Mouse (Mus musculus) embryo, embryonic 9.5 days (tissue): ENCODE results near the gene Fam209.

ENCODE experiments used
- DNase-seq: peaks from one replicate; pipeline ENCODE4 v3.0.0-alpha.2; 2017; ENCODE audit errors: extremely low spot score

Gene Fam209

DNA sequence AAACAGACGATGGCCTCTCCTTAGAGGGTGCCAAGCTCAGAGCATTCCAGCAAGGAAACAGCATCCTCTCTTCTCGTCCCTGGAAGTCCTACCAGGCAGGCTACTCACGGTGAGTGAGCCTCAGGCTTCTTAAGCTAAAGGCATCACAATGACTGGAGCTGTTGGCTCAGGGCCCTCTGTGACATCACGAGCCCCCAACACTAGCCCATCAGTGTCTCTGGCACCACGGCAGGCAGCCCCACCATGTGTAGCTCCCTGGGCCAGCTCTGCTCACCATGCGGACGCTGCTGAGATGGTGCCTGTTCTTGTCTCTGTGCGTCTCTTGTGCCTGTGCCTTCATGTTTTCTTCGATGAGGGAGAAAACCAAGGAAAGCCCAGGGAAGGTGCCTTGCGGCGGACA, at the start of gene Fam209:
Gene Fam209 (plus strand): TSS at position 203 of the 400 bp plus-strand sequence.
- no peak for DNase-seq

DNA sequence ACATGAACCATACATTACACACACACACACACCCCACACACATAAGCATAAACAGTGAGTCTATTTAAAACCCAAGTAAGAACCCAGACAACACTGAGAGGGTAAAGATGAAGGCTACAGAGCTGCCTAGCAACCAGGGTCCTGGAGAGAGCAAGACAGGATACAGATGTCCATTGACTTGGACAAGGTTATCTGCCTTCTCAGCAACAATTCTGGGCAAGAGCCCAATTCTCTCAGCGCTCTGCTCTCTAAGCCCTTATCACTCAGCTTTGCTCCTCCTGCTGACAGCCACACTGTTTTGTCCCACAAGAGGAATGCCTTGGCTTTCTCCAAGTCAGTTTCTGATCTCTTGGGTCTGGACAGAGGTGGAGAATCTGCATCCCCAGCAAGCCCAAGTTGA, 41.7 kb upstream of the Fam209 start:
- DNase-seq: no peak

DNA sequence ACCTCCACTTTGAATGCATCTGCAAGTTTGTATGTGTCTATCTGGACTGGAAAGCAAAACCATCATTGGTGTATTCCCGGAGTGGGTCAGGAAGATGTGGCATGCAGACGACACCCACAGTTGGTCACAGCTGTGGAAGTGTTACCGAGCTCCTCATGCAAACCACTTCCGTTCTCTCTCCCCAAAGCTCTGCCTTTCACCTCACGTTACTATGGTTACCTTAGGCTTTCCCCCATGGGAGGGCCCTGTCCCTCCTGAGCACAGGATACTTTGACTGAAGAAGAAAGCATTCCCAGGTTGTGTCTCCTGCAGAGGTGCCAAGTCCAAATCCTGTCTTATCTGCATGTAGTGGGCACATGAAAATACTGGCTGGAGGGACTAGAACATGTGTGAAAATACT, 38.6 kb upstream of the Fam209 start:
- no peak for DNase-seq

DNA sequence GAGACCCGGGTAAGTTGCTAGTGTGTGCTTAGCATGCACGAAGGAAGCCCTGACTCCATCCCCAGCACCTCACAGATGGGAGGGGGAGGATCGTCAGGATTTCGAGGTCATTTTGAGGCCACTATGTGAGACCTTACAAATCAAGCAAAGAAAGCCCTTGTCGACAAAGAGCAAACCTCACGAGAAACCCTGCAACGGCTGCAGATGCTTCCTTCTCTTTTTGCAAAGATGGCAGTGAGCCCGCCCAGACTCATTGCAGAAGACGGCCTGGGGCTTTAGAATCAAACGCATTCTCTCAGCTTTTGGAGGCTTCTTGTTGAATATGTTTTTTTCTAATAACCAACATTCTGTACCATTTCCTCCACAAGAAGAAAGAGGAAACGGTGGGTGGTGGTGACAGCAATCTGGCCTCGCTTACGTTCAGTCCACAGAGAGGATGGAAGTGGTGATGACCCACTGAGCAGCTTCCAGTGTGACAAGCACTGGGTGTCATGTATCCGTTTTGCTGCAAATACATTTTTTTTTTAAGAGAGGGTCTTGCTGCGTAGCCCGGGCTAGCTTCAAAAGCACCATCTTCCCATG, 34.9 kb upstream of the Fam209 start:
- no peak for DNase-seq

DNA sequence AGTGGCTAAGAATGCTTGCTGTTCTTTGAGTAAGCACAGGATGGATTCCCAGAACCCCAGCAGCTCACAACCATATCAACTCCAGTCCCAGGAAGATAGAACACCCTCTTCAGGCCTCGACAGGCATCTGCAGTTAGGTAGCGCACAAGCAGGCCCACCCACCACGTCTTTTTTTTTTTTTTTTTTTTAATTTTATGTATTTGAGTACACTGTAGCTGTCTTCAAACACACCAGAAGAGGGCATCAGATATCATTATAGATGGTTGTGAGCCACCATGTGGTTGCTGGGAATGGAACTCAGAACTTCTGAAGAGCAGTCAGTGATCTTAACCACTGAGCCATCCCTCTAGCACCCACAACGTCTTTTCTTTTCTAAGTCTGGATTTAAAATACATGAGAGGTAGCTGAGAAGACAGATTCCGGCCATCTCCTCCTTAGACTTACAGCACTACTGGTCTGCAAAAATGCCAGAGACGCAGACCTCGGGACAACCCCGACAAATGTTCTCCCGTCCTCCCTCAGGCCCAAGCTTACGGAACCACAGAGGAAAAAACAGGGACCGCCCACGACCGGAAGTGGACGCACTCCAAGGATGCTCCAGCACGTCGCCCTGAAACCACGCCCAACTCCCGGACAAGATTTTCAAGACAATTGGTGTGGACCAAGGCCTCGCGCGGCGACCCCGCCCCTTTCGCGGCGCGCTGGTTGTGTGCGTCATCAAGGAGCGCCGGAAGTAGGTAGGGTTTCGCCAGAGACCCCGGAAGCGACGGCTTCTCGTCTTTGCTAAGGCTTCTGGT, 32.3 kb upstream of the Fam209 start, which contains the start of gene Rtf2:
Gene Rtf2 (plus strand): TSS at position 714 of the 797 bp plus-strand sequence.
- peak; percentile 99 for DNase-seq

DNA sequence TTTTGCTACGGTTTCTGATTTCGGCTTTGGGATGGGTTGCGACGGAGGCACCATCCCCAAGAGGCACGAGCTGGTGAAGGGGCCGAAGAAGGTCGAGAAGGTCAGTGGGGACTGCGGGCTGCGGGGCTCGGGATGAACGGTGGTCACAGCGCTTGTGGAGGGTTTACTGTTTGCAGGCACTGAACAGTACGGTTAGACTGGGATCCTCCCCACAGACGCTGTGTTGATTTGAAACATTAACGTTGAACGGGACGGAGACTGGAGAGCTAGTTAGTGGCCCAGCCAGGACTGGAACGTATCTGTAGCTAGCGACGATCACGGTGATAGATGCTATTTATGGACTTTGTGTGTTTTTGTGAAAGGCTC, 31.7 kb upstream of the Fam209 start:
- no peak for DNase-seq

DNA sequence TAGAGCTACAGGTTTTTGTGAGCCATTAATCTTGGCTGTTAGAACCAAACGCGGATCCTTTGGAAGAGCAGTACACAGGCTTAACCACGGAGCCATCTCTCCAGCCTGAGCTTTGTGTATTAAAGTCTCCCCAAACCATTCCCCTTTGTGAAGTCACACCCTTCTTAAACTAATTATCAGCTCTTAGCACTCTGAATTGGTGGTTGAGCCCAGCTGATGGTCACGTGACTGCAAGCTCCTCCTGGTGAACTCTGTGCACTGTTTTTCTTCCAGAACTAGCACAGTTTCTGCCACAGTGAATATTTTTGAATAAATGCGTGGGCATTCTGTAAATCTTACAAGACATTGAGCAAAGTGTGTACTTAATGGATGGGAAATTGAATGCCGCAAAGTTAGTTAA, 31.1 kb upstream of the Fam209 start:
- DNase-seq: no peak

DNA sequence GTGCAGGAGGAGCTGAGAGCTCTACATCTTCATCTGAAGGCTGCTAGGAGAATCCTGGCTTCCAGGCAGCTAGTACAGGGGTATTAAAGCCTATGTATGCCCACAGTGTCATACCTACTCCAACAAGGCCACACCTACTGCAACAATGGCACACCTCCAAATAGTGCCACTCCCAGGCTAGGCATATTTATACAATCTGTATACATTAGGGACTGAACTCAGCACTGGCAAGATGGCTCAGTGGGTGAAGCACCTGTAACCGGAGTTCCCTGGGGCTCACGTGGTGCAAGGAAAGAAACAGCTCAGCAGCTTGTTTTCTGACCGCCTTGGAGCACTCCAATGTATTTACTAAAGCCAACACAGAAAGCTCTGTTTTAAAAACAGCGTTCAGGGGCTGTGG, 26.7 kb upstream of the Fam209 start:
- DNase-seq: no peak

DNA sequence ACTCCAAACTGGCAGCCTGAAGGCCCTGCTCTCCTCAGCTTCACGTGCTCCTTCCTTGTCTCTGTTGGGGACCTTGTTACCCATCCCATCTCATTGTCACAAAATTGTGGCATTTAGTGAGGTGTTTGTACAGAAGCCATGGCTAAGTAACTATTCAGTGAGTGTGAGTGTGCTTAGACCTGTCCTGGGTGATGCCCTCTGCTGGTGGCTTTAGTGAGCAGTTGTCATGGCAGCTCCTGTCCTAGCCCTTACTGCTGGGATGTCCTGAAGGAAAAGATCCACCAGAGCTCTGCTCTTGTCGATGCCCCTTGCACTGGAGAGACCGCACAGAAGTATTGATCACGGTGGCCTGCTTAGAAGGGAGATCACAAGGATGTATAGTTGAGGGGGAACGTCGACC, 25.0 kb upstream of the Fam209 start:
- DNase-seq: no peak

DNA sequence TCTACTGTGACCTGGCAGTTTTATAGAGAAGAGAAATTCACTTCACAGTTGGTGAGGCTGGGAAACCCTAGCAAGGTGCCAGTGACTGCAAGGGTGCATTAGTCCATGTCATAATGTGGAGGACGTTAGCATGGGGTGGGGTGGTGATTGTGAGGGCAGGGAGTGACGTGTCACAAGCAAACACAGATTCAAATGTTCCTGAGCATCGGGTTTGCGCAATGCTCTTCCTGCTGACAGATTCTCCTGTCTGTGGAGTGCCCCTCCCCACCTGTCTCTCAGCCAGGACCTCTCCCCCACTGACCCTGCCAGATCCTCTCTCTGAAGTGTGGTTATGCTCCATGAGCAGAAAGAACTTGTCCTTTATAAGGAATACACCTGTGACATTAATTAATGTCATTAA, 24.0 kb upstream of the Fam209 start:
- no peak for DNase-seq

DNA sequence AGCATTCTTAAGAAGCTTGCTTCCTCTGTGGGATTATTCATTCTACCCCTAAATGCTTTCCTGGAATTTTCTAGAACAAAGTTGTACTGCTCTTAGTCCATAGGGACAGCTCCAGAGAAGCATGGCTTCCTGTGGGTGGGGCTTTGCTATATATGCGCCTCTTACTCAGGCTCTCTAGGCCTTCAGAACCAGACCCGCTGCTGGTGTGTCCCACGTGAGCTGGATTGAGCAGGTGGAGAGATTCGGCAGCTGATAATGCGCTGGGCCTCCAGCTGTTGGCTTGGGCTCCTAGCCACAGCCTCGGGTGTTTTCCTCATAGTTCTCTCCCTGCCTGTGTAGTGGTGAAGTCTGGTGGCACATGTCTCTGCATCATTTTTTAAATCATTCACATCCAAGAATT, 21.7 kb upstream of the Fam209 start:
- no peak for DNase-seq

DNA sequence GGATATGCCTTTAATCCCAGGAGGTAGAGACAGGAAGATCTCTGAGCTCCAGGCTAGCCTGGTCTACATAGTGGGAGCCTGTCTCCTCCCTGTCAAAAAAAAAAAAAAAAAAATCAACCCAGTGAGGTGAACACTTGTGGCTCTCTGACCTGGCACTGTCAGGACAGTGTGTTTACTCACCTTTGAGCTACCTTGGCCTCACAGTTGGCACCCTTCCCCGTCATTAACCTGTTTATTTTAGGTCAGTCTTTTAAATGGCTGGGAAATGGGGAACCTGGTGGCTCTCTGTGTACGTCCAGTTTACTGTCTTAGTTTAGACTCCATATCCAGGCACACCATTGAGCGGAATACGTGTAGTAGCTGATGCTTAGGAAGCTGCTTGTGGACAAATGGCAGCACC, 20.3 kb upstream of the Fam209 start:
- no peak for DNase-seq

DNA sequence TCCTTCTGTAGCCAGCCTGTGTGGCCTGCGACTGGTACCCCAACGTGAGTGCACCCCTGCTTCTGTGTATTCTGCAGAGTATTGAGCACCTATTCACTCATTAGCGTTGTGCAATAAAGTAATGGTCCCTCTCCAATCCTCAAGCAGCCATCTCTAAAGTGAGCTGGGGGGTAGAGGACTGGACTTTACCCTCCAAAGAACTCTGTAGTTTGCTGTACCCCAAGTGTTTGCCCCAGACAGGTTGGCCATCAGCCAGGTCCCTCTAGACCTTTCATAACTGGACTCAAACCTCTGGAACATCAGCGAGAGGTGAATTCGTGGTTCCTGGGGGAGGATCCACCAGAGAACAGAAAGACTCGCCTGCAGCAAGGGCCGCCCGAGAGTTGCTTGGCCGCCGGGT, 19.9 kb upstream of the Fam209 start:
- DNase-seq: no peak

DNA sequence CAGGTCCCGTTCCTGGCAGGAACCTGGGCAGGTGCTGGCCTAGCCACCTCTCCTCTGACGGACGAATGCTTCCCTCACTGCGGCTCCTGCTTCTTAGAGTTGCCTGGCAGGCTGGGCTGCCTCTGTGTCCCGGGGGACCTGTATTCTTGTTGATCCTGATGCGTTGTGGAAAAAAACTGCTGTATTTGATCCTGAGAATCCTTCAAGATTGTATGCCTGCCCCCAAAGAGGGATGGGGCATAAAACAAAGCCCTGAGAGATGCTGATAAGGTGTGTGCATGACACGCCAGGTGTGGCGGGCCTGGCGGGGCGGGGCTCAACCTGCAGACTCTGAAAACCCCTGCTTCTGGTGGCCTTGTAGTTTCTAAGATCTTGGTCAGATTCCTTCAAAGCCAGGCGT, 13.8 kb upstream of the Fam209 start, which contains the start of gene Gcnt7:
Gene Gcnt7 (minus strand): TSS at position 101 of the 400 bp plus-strand sequence.
- DNase-seq: no peak

DNA sequence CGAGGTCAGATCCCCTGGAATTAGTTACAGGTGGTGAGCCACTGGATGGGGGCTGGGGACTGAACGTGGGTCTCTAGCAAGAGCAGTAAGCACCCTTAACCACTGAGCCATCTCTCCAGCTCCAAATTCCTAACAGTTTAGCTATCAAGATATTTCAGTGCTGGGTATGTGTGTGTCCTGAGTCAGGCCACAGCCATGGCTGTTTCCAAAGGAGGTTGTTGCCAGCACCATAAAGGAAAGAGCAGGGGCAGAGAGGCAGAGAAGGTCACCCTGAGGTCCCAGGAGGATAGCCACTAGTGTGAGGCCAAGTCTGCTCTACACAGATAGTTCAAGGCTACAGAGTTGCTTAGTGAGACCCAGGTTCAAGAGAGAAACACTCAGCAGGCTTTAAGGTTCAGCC, 11.7 kb upstream of the Fam209 start:
- DNase-seq: no peak

DNA sequence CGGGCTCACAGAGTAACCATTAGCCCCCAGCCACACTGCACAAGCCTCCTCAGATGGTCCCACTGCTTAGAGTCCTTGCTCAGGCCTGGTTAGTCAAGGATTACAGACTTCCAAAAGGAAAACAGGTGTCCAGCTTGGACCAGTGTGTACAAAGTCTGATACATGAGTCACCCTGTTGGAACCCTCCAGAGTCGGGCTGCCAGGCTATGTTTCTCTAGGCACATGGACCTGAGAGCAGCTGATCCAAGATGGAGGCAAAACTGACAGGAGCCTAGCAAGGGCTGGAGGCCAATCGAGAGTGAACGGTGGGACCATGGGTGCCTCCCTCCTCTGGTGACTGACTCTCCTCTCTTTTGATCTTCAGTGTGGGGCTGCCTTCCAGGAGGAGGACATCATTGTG, 9.5 kb upstream of the Fam209 start:
- no peak for DNase-seq

DNA sequence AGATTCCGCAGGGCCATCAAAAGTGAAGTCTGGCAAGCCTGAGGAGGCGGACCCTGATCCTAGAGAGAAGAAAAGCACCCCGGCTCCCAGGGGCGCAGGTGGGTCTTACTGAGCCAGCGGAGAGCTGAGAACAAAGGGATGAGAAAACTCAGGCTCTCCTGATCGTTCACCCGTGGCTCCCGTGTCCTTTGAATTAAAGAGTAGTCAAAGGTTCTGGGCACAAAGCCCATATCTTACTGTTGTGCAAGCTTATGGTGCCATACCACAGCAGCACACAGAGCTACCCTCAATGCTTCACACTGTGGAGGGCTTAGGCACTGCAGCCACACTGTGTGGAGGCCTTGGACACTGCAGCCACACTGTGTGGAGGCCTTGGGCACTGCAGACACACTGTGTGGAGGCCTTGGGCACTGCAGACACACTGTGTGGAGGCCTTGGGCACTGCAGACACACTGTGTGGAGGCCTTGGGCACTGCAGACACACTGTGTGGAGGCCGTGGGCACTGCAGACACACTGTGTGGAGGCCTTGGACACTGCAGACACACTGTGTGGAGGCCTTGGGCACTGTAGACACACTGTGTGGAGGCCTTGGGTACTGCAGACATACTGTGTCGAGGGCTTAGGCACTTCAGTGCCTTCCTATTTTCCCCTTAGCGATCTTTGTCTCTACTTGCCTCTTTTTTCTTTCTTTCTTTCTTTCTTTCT, 5.7 kb upstream of the Fam209 start:
- DNase-seq: no peak

DNA sequence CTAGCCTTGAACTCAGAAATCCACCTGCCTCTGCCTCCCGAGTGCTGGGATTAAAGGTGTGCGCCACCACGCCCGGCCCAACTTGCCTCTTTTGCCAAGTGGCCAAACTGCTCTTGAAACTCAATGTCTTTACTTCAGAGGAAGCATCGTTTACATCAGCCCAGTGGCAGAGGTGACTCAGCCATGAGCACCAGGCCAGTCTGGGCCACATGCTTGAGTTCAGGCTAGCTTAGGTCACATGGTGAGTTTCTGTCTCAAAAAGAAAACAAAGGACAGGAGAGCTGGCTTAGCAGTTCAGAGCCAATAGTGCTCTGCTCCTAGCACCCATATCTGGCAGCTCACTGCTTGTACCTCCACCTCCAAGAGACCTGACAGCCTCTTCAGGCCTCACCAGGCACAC, 5.1 kb upstream of the Fam209 start:
- no peak for DNase-seq

DNA sequence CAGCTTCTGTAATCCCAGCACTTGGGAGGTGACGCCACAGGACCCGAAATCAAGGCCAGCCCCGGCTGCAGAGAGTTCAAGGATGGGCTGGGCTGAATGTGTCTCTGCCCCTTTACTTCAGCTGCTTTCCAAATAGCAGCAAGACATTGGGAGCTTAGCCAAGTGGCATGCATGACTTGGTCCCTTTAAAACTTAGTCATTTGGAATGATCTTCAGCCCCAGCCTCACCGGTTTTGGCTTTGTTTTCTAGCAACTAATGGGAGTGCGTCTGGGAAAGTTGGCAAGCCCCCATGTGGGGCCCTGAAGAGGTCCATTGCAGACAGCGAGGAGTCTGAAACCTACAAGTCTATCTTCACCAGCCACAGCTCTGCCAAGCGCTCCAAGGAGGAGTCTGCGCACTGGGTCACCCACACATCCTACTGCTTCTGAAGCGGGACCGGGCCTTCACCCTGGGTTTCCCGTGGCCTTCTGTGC, 3.9 kb upstream of the Fam209 start:
- no peak for DNase-seq

DNA sequence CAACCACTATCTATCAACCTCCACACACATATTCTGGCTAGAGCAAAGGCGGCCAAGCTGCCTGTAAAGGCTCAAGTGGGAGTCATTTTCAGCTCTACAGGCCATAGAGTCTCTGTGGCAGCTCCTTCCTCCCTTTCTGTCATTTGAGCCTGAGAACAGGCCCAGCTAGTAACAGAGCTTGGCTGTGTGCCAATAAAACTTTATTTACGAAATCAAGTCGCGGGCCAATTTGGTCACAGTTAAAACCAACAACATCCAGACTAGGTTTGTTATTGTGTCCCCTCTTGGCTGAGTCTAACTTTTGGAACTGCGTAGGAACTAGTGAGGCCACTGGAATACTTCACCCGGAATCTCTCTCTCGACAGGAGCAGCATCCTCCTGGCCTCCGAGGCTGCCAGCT, 1.3 kb downstream of the Fam209 start:
- DNase-seq: no peak

DNA sequence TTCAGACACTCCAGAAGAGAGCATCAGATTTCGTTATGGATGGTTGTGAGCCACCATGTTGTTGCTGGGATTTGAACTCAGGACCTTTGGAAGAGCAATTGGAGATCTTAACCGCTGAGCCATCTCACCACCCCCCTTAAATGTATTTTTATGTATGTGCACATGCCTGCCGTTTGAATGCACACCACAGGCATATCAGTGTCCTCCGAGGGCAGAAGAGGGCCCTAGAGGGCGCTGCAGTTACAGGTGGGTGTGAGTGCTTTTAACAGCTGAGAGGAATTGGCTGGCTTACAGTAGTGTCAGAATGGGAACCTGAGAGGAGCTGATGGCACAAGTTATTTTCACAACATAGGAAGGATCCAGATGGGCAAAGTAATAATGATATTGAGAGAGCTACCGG, 2.6 kb downstream of the Fam209 start:
- DNase-seq: peak; percentile 22

DNA sequence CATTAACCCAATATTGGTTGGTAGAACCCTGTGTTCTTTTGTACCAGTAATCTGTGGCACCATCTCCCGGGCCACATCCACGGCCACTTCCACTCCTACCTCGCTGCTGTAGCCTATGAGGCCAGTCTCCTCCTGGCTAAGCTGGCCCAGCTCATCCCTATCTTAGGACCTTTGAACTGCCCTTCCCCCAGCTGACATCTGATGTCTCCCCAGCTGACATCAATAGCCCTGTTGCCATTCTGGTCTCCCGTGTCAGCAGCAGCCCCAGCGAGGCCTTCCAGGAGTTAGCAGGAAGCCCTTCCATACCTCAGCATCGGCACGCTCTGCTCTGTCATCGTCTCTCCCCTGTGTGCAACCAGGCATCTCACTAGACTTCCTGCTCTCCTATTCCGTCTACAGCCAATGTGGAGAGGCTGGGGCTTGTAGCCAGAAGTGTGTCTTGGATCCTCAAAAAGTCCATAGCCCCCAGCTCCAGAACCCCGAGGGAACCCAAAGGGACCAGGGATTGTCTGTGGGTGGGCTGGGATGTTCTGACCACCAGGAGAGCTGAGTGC, 4.5 kb downstream of the Fam209 start:
- DNase-seq: no peak

DNA sequence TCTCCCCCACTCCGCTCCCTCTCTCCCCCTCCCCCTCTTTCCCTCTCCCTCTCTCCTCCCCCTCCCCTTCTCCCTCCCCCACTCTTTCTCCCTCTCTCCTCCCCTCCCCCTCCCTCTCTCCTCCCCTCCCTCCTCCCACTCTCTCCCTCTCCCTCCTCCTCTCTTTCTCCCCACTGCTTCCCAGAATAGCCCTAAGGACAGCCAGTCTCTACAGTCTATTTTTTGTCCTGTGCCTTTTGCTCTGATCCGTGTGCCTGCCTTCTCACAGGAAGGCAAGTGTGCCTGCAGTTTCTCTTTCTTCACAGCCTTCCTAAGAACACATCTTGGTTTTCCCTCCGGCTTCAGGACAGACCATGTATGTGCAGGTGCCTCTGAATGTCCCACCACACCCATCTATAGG, 5.0 kb downstream of the Fam209 start:
- DNase-seq: no peak
